Mouse (Mus musculus) liver, adult 2 months (tissue): ENCODE data around the gene Ptpru.

Experiments used
- CTCF ChIP-seq: fragments of 200-500 bp; IDR thresholded peaks from 2 replicates; pipeline ENCODE4 v1.5.1; 2011; ENCODE audit warnings: low read depth, low read length, control low read depth
- POLR2A ChIP-seq: fragments of 200-500 bp; IDR thresholded peaks from 2 replicates; pipeline ENCODE4 v1.6.1; 2011; ENCODE audit warnings: low read length, control low read depth; ENCODE audit not compliant: insufficient read depth; ENCODE audit errors: extremely low read depth

GRCm38 (mm10) chr4:131743831-131744684 lies 94.0 kb downstream of the Ptpru start:
- no peak for TF ChIP-seq CTCF
- TF ChIP-seq POLR2A, result no peak
